Mouse (Mus musculus) olfactory bulb, adult 2 months (tissue): ENCODE measurements around the gene Mef2b.

Source experiments
- CTCF ChIP-seq: fragments of 200-500 bp; IDR thresholded peaks from 2 replicates; pipeline ENCODE4 v1.5.1; 2012; ENCODE audit warnings: low read depth, mild to moderate bottlenecking, low read length, moderate library complexity; ENCODE audit not compliant: insufficient read depth
- POLR2A ChIP-seq: fragments of 200-500 bp; IDR thresholded peaks from 2 replicates; pipeline ENCODE4 v1.6.1; 2012; ENCODE audit warnings: mild to moderate bottlenecking, low read depth, low read length, moderate library complexity; ENCODE audit not compliant: insufficient read depth

- TF ChIP-seq CTCF: no peak
- TF ChIP-seq POLR2A: no peak
Observed at GRCm38 (mm10) chr8:70129309-70129952, 10.1 kb upstream of the Mef2b start.
